Mouse (Mus musculus) heart, embryonic 14.5 days (tissue): ENCODE data around the gene 4930447C04Rik. TPM values are rescaled to one million over a fixed set of nuclear protein-coding genes. Genes with fewer than 3 reads are reported as not detected.

Source experiments
- ATAC-seq: fragments of 200-750 bp; cut with Nextera tagmentation; 2 replicates; pipeline ENCODE4 v1.8.0; 2017; ENCODE audit warnings: low read depth, moderate TSS enrichment; ENCODE audit not compliant: insufficient number of reproducible peaks, insufficient read depth, low FRiP score
- H3K27ac ChIP-seq, 2 experiments: fragments of 200-500 bp in 1 of 2; fragments of 300-500 bp in 1 of 2; sonication (generic) in 1 of 2; replicated peaks in 1 of 2; 2 replicates each; pipeline ENCODE4 v1.5.1; 2012 to 2014; ENCODE audit warnings: low read depth in 2 of 2, low read length in 2 of 2, control low read depth in 1 of 2, mild to moderate bottlenecking in 1 of 2, mixed read lengths in 1 of 2; ENCODE audit not compliant: control insufficient read depth in 1 of 2, insufficient read depth in 1 of 2
- H3K27me3 ChIP-seq: fragments of 300-500 bp; sonication (generic); 2 replicates; pipeline ENCODE4 v1.6.1; 2014; ENCODE audit warnings: mild to moderate bottlenecking, low read length, control low read depth; ENCODE audit not compliant: control insufficient read depth, insufficient read depth
- H3K36me3 ChIP-seq: fragments of 300-500 bp; sonication (generic); 2 replicates; pipeline ENCODE4 v1.6.1; 2014; ENCODE audit warnings: mild to moderate bottlenecking, control low read depth, low read length, mixed read lengths; ENCODE audit not compliant: control insufficient read depth, insufficient read depth
- H3K4me1 ChIP-seq, 2 experiments: fragments of 200-500 bp in 1 of 2; fragments of 300-500 bp in 1 of 2; sonication (generic) in 1 of 2; 2 replicates each; pipeline ENCODE4 v1.6.1; 2012 to 2014; ENCODE audit warnings: low read length in 2 of 2, control low read depth in 1 of 2, mixed read lengths in 1 of 2; ENCODE audit not compliant: control insufficient read depth in 2 of 2, insufficient read depth in 2 of 2
- H3K4me2 ChIP-seq: fragments of 300-500 bp; sonication (generic); 2 replicates; pipeline ENCODE4 v1.6.1; 2014; ENCODE audit warnings: mild to moderate bottlenecking, low read length
- H3K4me3 ChIP-seq, 2 experiments: fragments of 200-500 bp in 1 of 2; fragments of 300-500 bp in 1 of 2; sonication (generic) in 1 of 2; 2 replicates each; pipeline ENCODE4 v1.5.1; 2012 to 2014; ENCODE audit warnings: low read length in 2 of 2, mild to moderate bottlenecking in 2 of 2, control low read depth in 1 of 2, low read depth in 1 of 2, moderate library complexity in 1 of 2; ENCODE audit not compliant: control insufficient read depth in 1 of 2, insufficient read depth in 1 of 2
- H3K9ac ChIP-seq: fragments of 300-500 bp; sonication (generic); 2 replicates; pipeline ENCODE4 v1.6.1; 2014; ENCODE audit warnings: mild to moderate bottlenecking, low read length
- H3K9me3 ChIP-seq: fragments of 300-500 bp; sonication (generic); 2 replicates; pipeline ENCODE4 v1.6.1; 2016; ENCODE audit warnings: low read length, control low read depth; ENCODE audit not compliant: control insufficient read depth
- WGBS: fragments of 180-500 bp; shearing (Covaris S2); extraction: QIAGEN DNeasy Blood & Tissue Kit; methylation state at CpG from one replicate; pipeline ENCODE4 v1.1.7; 2014; 5-methylcytosine and 5-hydroxymethylcytosine counted together
- polyA plus RNA-seq: library from polyadenylated mRNA; unstranded; fragments of >200 nt; fragmentation: Nextera tagmentation; extraction: Ambion mirVana; gene quantifications from 2 replicates; pipeline ENCODE4 v1.2.1, GENCODE M21; 2014

The 4930447C04Rik gene
- polyA plus RNA-seq, 1 experiment from 2014 or later, result 1.6 TPM

DNA sequence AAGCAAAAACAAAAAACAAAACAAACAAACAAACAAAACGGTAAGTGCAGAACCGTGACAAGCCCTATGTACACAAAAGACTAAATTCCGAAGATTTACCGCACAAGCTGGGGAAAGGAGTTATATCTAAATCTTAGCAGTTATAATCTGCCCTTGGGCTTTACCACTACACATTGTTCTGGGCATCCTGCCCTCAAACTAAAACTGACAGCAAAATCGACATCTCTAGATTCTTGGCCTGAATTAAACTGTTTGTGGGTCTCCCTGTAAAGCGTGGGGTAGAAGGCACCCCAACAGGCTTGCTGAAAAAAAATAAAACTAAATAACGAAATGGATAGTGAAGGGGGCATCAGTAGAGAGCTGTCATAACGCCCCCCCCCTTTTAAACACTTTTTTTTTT lies 3.8 kb downstream of the 4930447C04Rik start:
- Histone ChIP-seq H3K4me2 (no peak overlapping the region), H3K4me1 (peaks cover 0 to 11% of the 10 kb centered on the region in 2 experiments; a peak in 1 of 4 replicates), H3K27ac (no peak overlapping the region), H3K9ac (no peak overlapping the region), H3K4me3 (no peak overlapping the region), H3K27me3 (peaks cover 75% of the 10 kb centered on the region), H3K9me3 (no peaks in the 10 kb centered on the region), H3K36me3 (no peaks in the 10 kb centered on the region)
- 37% methylated on average over 8 of the region's 8 CpGs for WGBS
- no peak for ATAC-seq

DNA sequence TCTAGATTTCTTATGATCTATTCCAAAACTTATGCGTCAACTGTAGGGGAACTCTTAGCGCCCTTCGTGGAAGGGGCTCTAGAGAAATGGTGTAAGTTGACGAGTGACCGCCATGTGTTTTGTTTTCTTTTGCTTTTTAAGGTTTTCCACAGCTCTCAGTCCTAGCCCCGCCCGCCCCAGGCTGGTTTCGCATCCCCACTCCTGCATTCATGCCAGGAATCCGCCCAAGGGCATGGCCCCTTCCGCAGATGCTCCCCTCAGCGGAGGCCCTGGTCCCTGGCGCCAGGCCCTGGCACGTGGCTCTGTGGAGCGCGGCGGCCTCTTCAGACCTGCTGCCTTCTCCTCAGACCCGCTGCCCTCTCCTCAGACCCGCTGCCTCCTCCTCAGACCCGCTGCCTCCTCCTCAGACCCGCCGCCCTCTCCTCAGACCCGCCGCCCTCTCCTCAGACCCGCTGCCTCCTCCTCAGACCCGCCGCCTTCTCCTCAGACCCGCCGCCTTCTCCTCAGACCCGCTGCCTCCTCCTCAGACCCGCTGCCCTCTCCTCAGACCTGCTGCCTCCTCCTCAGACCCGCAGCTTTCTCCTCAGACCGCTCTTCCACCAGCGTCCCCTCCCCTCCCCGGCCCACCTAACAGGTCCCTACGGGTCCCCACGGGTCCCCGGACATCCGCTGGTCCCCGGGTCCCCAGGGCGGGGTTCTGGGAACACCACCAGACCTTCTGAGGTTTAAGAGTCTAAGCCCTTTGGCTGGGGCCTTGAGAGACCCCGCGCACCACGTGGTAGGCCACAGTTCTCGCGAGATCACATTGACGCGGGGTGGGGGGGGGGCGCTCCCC lies 23.2 kb downstream of the 4930447C04Rik start:
- peaks cover 7% of the 10 kb centered on the region; the same call in 1 of the 2 replicates for H3K9me3 ChIP-seq
- H3K4me1 ChIP-seq, result peaks cover 0 to 2% of the 10 kb centered on the region in 2 experiments; a peak in 1 of 4 replicates
- ATAC-seq, result no peak
- no peaks in the 10 kb centered on the region for H3K36me3 ChIP-seq
- peak overlapping the region; percentile 42 to 58 for H3K4me3 ChIP-seq
- peak overlapping the region; percentile 63 for H3K9ac ChIP-seq
- H3K27me3 ChIP-seq, result no peaks in the 10 kb centered on the region
- no peak overlapping the region for H3K27ac ChIP-seq
- peak overlapping the region; percentile 71 for H3K4me2 ChIP-seq
- WGBS, result 11% methylated on average over 46 of the region's 48 CpGs

GRCm38 (mm10) chr12:72854377-72855032 lies 86.1 kb downstream of the 4930447C04Rik start:
- H3K4me1 ChIP-seq, result peaks cover 0 to 6% of the 10 kb centered on the region in 2 experiments; a peak in 1 of 4 replicates
- no peak for ATAC-seq
- H3K4me2 ChIP-seq, result peak overlapping the region; percentile 50
- 7% methylated on average over 19 of the region's 19 CpGs for WGBS
- no peak overlapping the region for H3K27ac ChIP-seq
- H3K9ac ChIP-seq, result no peak overlapping the region
- H3K27me3 ChIP-seq, result peaks cover 57% of the 10 kb centered on the region
- H3K9me3 ChIP-seq, result no peaks in the 10 kb centered on the region
- H3K36me3 ChIP-seq, result no peaks in the 10 kb centered on the region
- H3K4me3 ChIP-seq, result peak overlapping the region; percentile 8 to 18; a peak in 3 of 4 replicates

- H3K4me2 ChIP-seq, result no peak overlapping the region
- peaks cover 0 to 6% of the 10 kb centered on the region in 2 experiments; a peak in 1 of 4 replicates for H3K4me1 ChIP-seq
- WGBS, result 38% methylated on average over 13 of the region's 13 CpGs
- no peak overlapping the region for H3K4me3 ChIP-seq
- ATAC-seq, result no peak
- no peak overlapping the region for H3K9ac ChIP-seq
- H3K36me3 ChIP-seq, result no peaks in the 10 kb centered on the region
- no peaks in the 10 kb centered on the region for H3K9me3 ChIP-seq
- no peak overlapping the region for H3K27ac ChIP-seq
- H3K27me3 ChIP-seq, result peaks cover 59% of the 10 kb centered on the region
These were observed 87.0 kb downstream of the 4930447C04Rik start for GRCm38 (mm10) chr12:72853406-72854076.

GRCm38 (mm10) chr12:72852264-72852663 lies 88.3 kb downstream of the 4930447C04Rik start:
- H3K36me3 ChIP-seq, result no peaks in the 10 kb centered on the region
- WGBS, result 75% methylated on average over 6 of the region's 6 CpGs
- no peak overlapping the region for H3K4me3 ChIP-seq
- no peak for ATAC-seq
- peaks cover 66% of the 10 kb centered on the region for H3K27me3 ChIP-seq
- no peak overlapping the region for H3K27ac ChIP-seq
- H3K9ac ChIP-seq, result no peak overlapping the region
- H3K4me2 ChIP-seq, result no peak overlapping the region
- no peaks in the 10 kb centered on the region for H3K9me3 ChIP-seq
- peaks cover 0 to 6% of the 10 kb centered on the region in 2 experiments; a peak in 1 of 4 replicates for H3K4me1 ChIP-seq

DNA sequence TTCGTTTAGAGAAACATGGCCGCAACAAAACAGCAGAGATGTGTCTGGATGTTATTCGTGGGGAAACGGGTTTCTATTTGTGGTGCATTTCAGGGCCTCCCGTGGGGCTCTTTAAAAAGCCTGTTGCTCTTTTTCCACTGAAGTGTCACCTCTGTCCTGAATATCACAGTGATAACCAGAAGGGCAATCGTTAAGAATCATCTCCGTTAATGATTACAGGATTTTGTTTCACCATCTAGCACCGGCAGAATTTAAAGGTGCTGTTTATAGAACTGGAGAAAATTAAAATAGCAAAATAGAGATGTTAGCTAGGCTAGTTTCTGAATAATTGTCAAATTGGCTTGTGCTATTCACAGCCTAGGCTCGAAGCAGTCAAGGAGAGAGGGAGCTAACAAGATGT lies 90.4 kb downstream of the 4930447C04Rik start:
- H3K4me2 ChIP-seq, result no peak overlapping the region
- peaks cover 0 to 6% of the 10 kb centered on the region in 2 experiments; a peak in 1 of 4 replicates for H3K4me1 ChIP-seq
- no peak overlapping the region for H3K27ac ChIP-seq
- H3K9ac ChIP-seq, result no peak overlapping the region
- peaks cover 64% of the 10 kb centered on the region for H3K27me3 ChIP-seq
- no peak for ATAC-seq
- WGBS, result 38% methylated on average over 9 of the region's 9 CpGs
- no peaks in the 10 kb centered on the region for H3K36me3 ChIP-seq
- H3K9me3 ChIP-seq, result no peaks in the 10 kb centered on the region
- H3K4me3 ChIP-seq, result no peak overlapping the region

GRCm38 (mm10) chr12:72847725-72848124 lies 92.8 kb downstream of the 4930447C04Rik start:
- H3K27me3 ChIP-seq, result peaks cover 40% of the 10 kb centered on the region
- no peak overlapping the region for H3K4me3 ChIP-seq
- no peak overlapping the region for H3K4me2 ChIP-seq
- H3K4me1 ChIP-seq, result peaks cover 6 to 8% of the 10 kb centered on the region in 2 experiments; a peak in 3 of 4 replicates
- no peaks in the 10 kb centered on the region for H3K9me3 ChIP-seq
- H3K9ac ChIP-seq, result no peak overlapping the region
- no peak overlapping the region for H3K27ac ChIP-seq
- 24% methylated on average over 7 of the region's 7 CpGs for WGBS
- H3K36me3 ChIP-seq, result no peaks in the 10 kb centered on the region
- ATAC-seq, result no peak
